In the genomic region with DNA sequence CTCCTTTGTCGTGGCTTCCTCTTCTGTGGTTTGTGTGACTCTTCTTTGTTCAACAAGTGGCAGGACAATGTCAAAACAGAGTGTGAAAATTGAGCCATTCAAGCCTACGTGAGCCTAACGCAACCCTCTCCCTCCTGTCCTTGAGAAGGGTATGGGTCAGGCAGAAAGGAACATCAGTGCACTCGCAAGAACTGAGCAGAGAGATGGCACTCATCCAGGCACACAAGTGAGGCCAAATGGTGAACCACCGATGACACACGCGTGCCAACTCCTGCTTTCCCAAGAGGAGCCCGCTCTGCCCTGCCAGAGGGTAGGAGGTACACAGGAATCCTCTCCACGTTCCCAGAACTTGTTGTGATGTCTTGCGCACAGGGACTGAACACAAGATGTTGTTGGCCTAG, we compare ENCODE assay signal across 9 mouse cellular contexts. TPM values are rescaled to one million over a fixed set of nuclear protein-coding genes. Genes with fewer than 3 reads are reported as not detected.
DNase-seq lines count a peak whose midpoint lies in the region; ATAC-seq and TF ChIP-seq lines count a peak whose summit lies in the region.
"Had no signal": no experiment of that assay in that cellular context is flagged by ENCODE, and none has a peak within 500 bp of the region (broad histone marks: within the 10 kb centered on the region; RNA-seq: fewer than 3 reads in every experiment).

No protein-coding gene starts in this region.

- H3K4me3 ChIP-seq in kidney, embryonic 15.5 days (replicated peaks), result no peak overlapping the region
- no peak overlapping the region for H3K4me3 ChIP-seq in forebrain, postnatal 0 days (ENCODE audit: low read depth, low read length)
- H3K4me3 ChIP-seq: midbrain, embryonic 12.5 days had no signal

- no peaks in the 10 kb centered on the region for H3K36me3 ChIP-seq in kidney, embryonic 15.5 days
- no peaks in the 10 kb centered on the region for H3K36me3 ChIP-seq in forebrain, postnatal 0 days (ENCODE audit: insufficient read depth)
- H3K36me3 ChIP-seq: midbrain, embryonic 12.5 days had no signal

- no peaks in the 10 kb centered on the region for H3K9me3 ChIP-seq in kidney, embryonic 15.5 days (replicated peaks)
- no peaks in the 10 kb centered on the region for H3K9me3 ChIP-seq in forebrain, postnatal 0 days (ENCODE audit: low read length)
- H3K9me3 ChIP-seq: midbrain, embryonic 12.5 days had no signal

- no peaks in the 10 kb centered on the region for H3K27me3 ChIP-seq in kidney, embryonic 15.5 days
- no peaks in the 10 kb centered on the region for H3K27me3 ChIP-seq in forebrain, postnatal 0 days (ENCODE audit: insufficient read depth, low read length)
- H3K27me3 ChIP-seq: midbrain, embryonic 12.5 days had no signal

- H3K4me2 ChIP-seq in kidney, embryonic 15.5 days, result no peak overlapping the region
- H3K4me2 ChIP-seq in forebrain, postnatal 0 days (ENCODE audit: low read depth), result no peak overlapping the region
- H3K4me2 ChIP-seq: midbrain, embryonic 12.5 days had no signal

- TF ChIP-seq CTCF in forebrain, postnatal 0 days (IDR thresholded peaks at IDR 0.05; ENCODE audit: low read depth), result no peak

- H3K27ac ChIP-seq in kidney, embryonic 15.5 days, result no peak overlapping the region
- H3K27ac ChIP-seq in forebrain, postnatal 0 days (ENCODE audit: low read depth, low read length), result no peak overlapping the region
- H3K27ac ChIP-seq: midbrain, embryonic 12.5 days had no signal

- WGBS in kidney, embryonic 15.5 days, result 81% methylated on average over 10 of the region's 10 CpGs
- 50% methylated on average over 10 of the region's 10 CpGs for WGBS in forebrain, postnatal 0 days

- no peak for ATAC-seq in kidney, embryonic 15.5 days (replicated peaks; ENCODE audit: low FRiP score)
- no peak for ATAC-seq in forebrain, postnatal 0 days
- ATAC-seq in frontal cortex, adult (ENCODE audit: low TSS enrichment), result no peak

- peaks cover 16% of the 10 kb centered on the region for H3K4me1 ChIP-seq in kidney, embryonic 15.5 days
- 0 out of 2 replicates have a peak, but pooled peaks cover 4% of the 10 kb centered on the region for H3K4me1 ChIP-seq in forebrain, postnatal 0 days (ENCODE audit: insufficient read depth)
- H3K4me1 ChIP-seq: midbrain, embryonic 12.5 days had no signal

- no peak overlapping the region for H3K9ac ChIP-seq in kidney, embryonic 15.5 days
- H3K9ac ChIP-seq in forebrain, postnatal 0 days, result no peak overlapping the region
- H3K9ac ChIP-seq: midbrain, embryonic 12.5 days had no signal

- peak; percentile 15 to 22 for DNase-seq in kidney, adult 8-10 months
- peak; percentile 91 for DNase-seq in adrenal gland, postnatal 10 days
- DNase-seq in fat pad, adult 2 months (ENCODE audit: extremely low read depth, low read depth, low spot score), result peak; percentile 96
- peak; percentile 44 for DNase-seq in lung, postnatal 10 days
- no peak for DNase-seq in forebrain, postnatal 0 days
- DNase-seq in B cell, adult 2 months, result no peak

RNA-seq across cellular contexts. Expression of a gene that starts 50.2 kb away (rescaled TPM):
- polyA plus RNA-seq in kidney, embryonic 15.5 days (2015; fragmentation: Nextera tagmentation; extraction: Ambion mirVana), result 1.2 TPM in 2 replicates
- total RNA-seq in adrenal gland, postnatal 10 days (2021), result 10 to 100 TPM; 31.4 to 36.2 TPM
- 18.0 and 19.9 TPM in 2 replicates for total RNA-seq in forebrain, postnatal 0 days (2014; rRNA removed)
- polyA plus RNA-seq in forebrain, postnatal 0 days (2015; fragmentation: Nextera tagmentation; extraction: Ambion mirVana), result 2.4 and 3.8 TPM in 2 replicates

Comparison
In these comparisons a context has a peak if more than half of its experiments do, and no peak if none do; other contexts are left out.
1. DNase-seq: peak in kidney, adult 8-10 months (2 of 2), adrenal gland, postnatal 10 days (single experiment), fat pad, adult 2 months (single experiment) and lung, postnatal 10 days (single experiment); none in forebrain, postnatal 0 days (single experiment) and B cell, adult 2 months (0 of 2).